Mouse (Mus musculus): ENCODE measurements around the gene D330045A20Rik. TPM values are rescaled to one million over a fixed set of nuclear protein-coding genes. Genes with fewer than 3 reads are reported as not detected.
"Not testable (repeated sequence)": the region's sequence is repeated elsewhere in the genome, so short reads cannot be mapped to it uniquely, and the experiment has no call there.

The D330045A20Rik gene
- polyA plus RNA-seq, 1 experiment from 2014 or later = 1.8 TPM

DNA sequence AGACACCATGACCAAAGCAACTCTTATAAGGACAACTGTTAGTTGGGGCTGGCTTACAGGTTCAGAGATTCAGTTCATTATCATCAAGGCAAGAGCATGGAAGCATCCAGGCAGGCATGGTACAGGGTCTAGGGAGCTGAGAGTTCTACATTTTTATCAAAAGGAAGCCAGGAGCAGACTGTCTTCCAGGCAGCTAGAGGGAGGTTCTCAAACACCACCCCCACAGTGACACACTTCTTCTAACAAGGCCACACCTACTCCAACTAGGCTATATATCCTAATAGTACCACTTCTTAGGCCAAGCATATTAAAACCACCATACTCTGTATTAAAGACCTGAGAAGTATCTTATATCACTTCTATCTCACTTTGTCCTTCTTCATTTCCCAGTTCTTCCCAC, 49.5 kb downstream of the D330045A20Rik start:
- Histone ChIP-seq H3K9me3 (replicated peaks) (no peaks in the 10 kb centered on the region), H3K36me3 (no peaks in the 10 kb centered on the region), H3K4me3 (no peak overlapping the region), H3K27ac (no peak overlapping the region), H3K27me3 (replicated peaks) (no peaks in the 10 kb centered on the region), H3K4me2 (no peak overlapping the region), H3K9ac (no peak overlapping the region), H3K4me1 (peaks cover 17% of the 10 kb centered on the region)
- ATAC-seq = peak; percentile 66

DNA sequence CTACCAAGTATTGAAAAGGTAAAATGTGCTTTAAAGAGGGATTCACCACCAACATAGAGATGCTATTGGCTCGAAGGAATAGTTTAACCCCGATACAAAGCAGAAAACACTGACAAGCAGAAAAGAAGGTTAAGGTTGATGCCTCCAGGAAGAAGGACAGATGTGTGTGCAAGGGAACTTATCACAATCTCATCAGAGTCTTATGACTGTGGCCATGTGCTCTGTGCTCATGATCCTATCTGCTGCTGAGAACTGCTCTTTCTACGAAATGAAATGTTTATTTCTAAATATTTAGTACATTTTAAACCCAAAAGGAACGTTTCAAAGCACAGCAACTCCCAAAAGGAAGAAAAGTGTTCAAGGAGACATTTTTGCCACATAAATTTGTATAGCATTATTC, 52.1 kb downstream of the D330045A20Rik start:
- H3K27me3 ChIP-seq (replicated peaks) = no peaks in the 10 kb centered on the region
- no peaks in the 10 kb centered on the region for H3K36me3 ChIP-seq
- WGBS (ENCODE audit: insufficient replicate concordance) = 59% methylated on average over 4 of the region's 4 CpGs
- no peak for ATAC-seq
- no peaks in the 10 kb centered on the region for H3K9me3 ChIP-seq (replicated peaks)
- H3K9ac ChIP-seq = no peak overlapping the region
- H3K4me2 ChIP-seq = no peak overlapping the region
- no peak overlapping the region for H3K4me3 ChIP-seq
- peaks cover 12% of the 10 kb centered on the region; the same call in 1 of the 2 replicates for H3K4me1 ChIP-seq
- no peak overlapping the region for H3K27ac ChIP-seq

- WGBS (ENCODE audit: insufficient replicate concordance) = 65% methylated on average over 5 of the region's 5 CpGs
- Histone ChIP-seq H3K27ac (no peak overlapping the region), H3K4me1 (peaks cover 12% of the 10 kb centered on the region; the same call in 1 of the 2 replicates), H3K4me2 (no peak overlapping the region), H3K9me3 (replicated peaks) (no peaks in the 10 kb centered on the region), H3K9ac (no peak overlapping the region), H3K27me3 (replicated peaks) (no peaks in the 10 kb centered on the region), H3K4me3 (no peak overlapping the region), H3K36me3 (no peaks in the 10 kb centered on the region)
- ATAC-seq = peak; percentile 51; the same call in 1 of the 2 replicates
Observed at GRCm38 (mm10) chrX:139537641-139538397, 57.7 kb downstream of the D330045A20Rik start.

DNA sequence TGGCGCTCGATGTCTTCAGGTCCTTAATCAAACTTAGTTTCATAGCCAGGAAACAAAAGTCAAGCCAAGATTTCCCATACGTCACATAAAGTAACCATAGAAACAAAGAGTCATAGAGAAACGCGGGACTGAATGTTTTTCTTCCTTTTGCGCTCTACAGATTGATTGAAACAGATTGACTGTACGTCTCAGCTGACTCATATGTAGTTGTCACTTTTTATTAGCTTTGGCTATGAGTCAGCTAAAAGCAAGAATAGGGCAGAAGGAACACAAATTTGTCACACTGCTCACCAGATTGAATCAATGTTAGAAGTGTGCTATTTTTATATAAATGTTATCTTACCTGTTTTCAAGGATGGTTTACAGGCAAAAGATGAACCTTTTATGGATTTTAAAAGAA, 63.6 kb downstream of the D330045A20Rik start:
- no peak for ATAC-seq
- no peak overlapping the region for H3K4me3 ChIP-seq
- no peaks in the 10 kb centered on the region for H3K27me3 ChIP-seq (replicated peaks)
- H3K4me1 ChIP-seq = no peaks in the 10 kb centered on the region
- H3K27ac ChIP-seq = no peak overlapping the region
- H3K36me3 ChIP-seq = no peaks in the 10 kb centered on the region
- WGBS (ENCODE audit: insufficient replicate concordance) = 81% methylated on average over 7 of the region's 7 CpGs
- no peaks in the 10 kb centered on the region for H3K9me3 ChIP-seq (replicated peaks)
- H3K4me2 ChIP-seq = no peak overlapping the region
- no peak overlapping the region for H3K9ac ChIP-seq

- WGBS (ENCODE audit: insufficient replicate concordance) = 63% methylated on average over 5 of the region's 5 CpGs
Observed at GRCm38 (mm10) chrX:139550456-139550855, 70.3 kb downstream of the D330045A20Rik start.

GRCm38 (mm10) chrX:139552090-139552489, 71.9 kb downstream of the D330045A20Rik start:
- no peak overlapping the region for H3K4me3 ChIP-seq
- H3K9ac ChIP-seq = no peak overlapping the region
- H3K36me3 ChIP-seq = no peaks in the 10 kb centered on the region
- ATAC-seq = no peak
- 79% methylated on average over 2 of the region's 2 CpGs for WGBS (ENCODE audit: insufficient replicate concordance)
- H3K4me2 ChIP-seq = no peak overlapping the region
- no peak overlapping the region for H3K27ac ChIP-seq
- H3K27me3 ChIP-seq (replicated peaks) = no peaks in the 10 kb centered on the region
- H3K9me3 ChIP-seq (replicated peaks) = no peaks in the 10 kb centered on the region
- H3K4me1 ChIP-seq = no peaks in the 10 kb centered on the region

More at GRCm38 (mm10) chrX:139550456-139550855, 70.3 kb downstream of the D330045A20Rik start:
- no peak for ATAC-seq
- no peak overlapping the region for H3K27ac ChIP-seq
- H3K4me3 ChIP-seq = no peak overlapping the region
- H3K9ac ChIP-seq = no peak overlapping the region
- H3K9me3 ChIP-seq (replicated peaks) = no peaks in the 10 kb centered on the region
- H3K4me2 ChIP-seq = no peak overlapping the region
- no peaks in the 10 kb centered on the region for H3K36me3 ChIP-seq
- H3K4me1 ChIP-seq = no peaks in the 10 kb centered on the region
- H3K27me3 ChIP-seq (replicated peaks) = no peaks in the 10 kb centered on the region

DNA sequence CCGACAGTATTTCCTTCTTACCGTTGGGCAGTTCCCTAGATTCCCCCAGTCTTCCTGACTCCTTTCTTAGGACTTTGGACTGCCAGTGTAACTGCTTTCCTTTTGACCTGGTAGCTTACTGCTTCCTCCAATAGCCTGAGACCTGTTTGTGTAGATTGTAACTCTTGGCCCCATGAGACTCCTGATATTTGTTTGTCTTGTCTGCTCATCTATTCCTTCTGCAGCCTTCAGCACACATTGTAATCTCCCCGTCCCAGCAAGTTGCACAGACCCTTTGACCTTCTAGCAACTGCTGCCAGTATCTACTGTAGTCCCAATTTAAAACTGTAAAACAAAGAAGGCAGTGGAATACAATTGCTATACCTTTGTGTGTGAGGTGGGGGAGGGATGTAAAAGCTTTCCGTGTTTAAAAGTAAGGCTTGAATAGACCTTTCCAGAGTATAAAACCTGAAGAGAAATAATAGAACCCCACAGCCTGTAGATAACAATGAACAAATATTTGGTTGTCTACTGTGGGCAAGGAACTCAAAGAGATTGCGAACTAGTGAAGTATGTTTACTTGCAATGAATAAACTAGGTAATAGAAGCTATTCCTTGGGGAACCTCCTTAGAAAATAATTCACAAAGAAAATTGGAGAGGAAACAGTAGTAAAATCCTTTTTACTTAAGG, 82.2 kb downstream of the D330045A20Rik start:
- H3K4me1 ChIP-seq = peaks cover 14% of the 10 kb centered on the region
- peak overlapping the region; percentile 46 for H3K4me2 ChIP-seq
- H3K9me3 ChIP-seq (replicated peaks) = no peaks in the 10 kb centered on the region
- ATAC-seq = peak; percentile 91
- H3K9ac ChIP-seq = no peak overlapping the region
- WGBS (ENCODE audit: insufficient replicate concordance) = 48% methylated on average over 5 of the region's 5 CpGs
- no peaks in the 10 kb centered on the region for H3K27me3 ChIP-seq (replicated peaks)
- H3K4me3 ChIP-seq = no peak overlapping the region
- H3K27ac ChIP-seq = peak overlapping the region; percentile 40; the same call in 1 of the 2 replicates
- H3K36me3 ChIP-seq = no peaks in the 10 kb centered on the region

GRCm38 (mm10) chrX:139562925-139563461, 82.8 kb downstream of the D330045A20Rik start, which contains the start of gene Rnf128:
Rnf128 (plus strand) TSS chrX:139563316.
- Histone ChIP-seq H3K27ac (peak within 1 kb of the TSS; percentile 40; the same call in 1 of the 2 replicates), H3K36me3 (no peaks in the 10 kb centered on the region), H3K9ac (no peak within 1 kb of the TSS), H3K4me3 (peak within 1 kb of the TSS; percentile 23), H3K27me3 (replicated peaks) (no peaks in the 10 kb centered on the region), H3K9me3 (replicated peaks) (no peaks in the 10 kb centered on the region), H3K4me1 (peaks cover 14% of the 10 kb centered on the region), H3K4me2 (peak within 1 kb of the TSS; percentile 46)
- no peak; the same call in 1 of the 2 replicates for ATAC-seq
- 51% methylated on average over 8 of the region's 8 CpGs for WGBS (ENCODE audit: insufficient replicate concordance)

DNA sequence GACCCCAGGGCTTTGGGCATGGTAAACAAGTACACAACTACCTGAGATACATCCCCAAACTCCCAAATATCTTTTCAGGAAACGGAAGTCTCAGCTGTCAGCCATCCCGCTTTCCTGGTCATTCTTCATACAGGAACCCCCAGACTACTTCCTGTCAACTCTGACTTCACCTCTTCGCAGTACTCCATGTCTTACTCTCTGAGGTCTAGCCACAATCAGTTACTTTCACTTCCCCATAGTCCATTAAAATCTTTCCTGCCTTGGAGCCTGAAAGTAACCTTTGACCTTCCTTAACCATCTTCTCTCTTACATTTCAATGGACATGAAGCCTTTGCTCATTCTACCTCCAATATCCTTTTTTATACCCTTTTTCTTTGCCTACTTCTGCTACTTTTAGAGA, 89.9 kb downstream of the D330045A20Rik start:
- H3K27me3 ChIP-seq (replicated peaks) = no peaks in the 10 kb centered on the region
- no peaks in the 10 kb centered on the region for H3K4me1 ChIP-seq
- H3K36me3 ChIP-seq = no peaks in the 10 kb centered on the region
- no peak overlapping the region for H3K4me2 ChIP-seq
- no peaks in the 10 kb centered on the region for H3K9me3 ChIP-seq (replicated peaks)
- 71% methylated on average over 3 of the region's 3 CpGs for WGBS (ENCODE audit: insufficient replicate concordance)
- no peak overlapping the region for H3K27ac ChIP-seq
- no peak overlapping the region for H3K9ac ChIP-seq
- no peak overlapping the region for H3K4me3 ChIP-seq
- ATAC-seq = no peak

GRCm38 (mm10) chrX:139578649-139579278, 98.6 kb downstream of the D330045A20Rik start:
- H3K27me3 ChIP-seq (replicated peaks) = no peaks in the 10 kb centered on the region
- no peaks in the 10 kb centered on the region for H3K4me1 ChIP-seq
- H3K9ac ChIP-seq = no peak overlapping the region
- H3K4me3 ChIP-seq = no peak overlapping the region
- H3K9me3 ChIP-seq (replicated peaks) = no peaks in the 10 kb centered on the region
- H3K4me2 ChIP-seq = no peak overlapping the region
- no peak for ATAC-seq
- no peak overlapping the region for H3K27ac ChIP-seq
- H3K36me3 ChIP-seq = no peaks in the 10 kb centered on the region
- 57% methylated on average over 6 of the region's 6 CpGs for WGBS (ENCODE audit: insufficient replicate concordance)

GRCm38 (mm10) chrX:139583616-139584015, 103.4 kb downstream of the D330045A20Rik start:
- no peak overlapping the region for H3K27ac ChIP-seq
- H3K9ac ChIP-seq = no peak overlapping the region
- no peaks in the 10 kb centered on the region for H3K4me1 ChIP-seq
- H3K27me3 ChIP-seq (replicated peaks) = no peaks in the 10 kb centered on the region
- H3K36me3 ChIP-seq = no peaks in the 10 kb centered on the region
- WGBS (ENCODE audit: insufficient replicate concordance) = 46% methylated on average over 4 of the region's 4 CpGs
- no peak for ATAC-seq
- no peaks in the 10 kb centered on the region for H3K9me3 ChIP-seq (replicated peaks)
- H3K4me3 ChIP-seq = no peak overlapping the region
- H3K4me2 ChIP-seq = no peak overlapping the region

- not testable (repeated sequence) for H3K4me2 ChIP-seq; H3K4me1 ChIP-seq; H3K9ac ChIP-seq; H3K27me3 ChIP-seq (replicated peaks); H3K27ac ChIP-seq; H3K36me3 ChIP-seq; H3K4me3 ChIP-seq; ATAC-seq; H3K9me3 ChIP-seq (replicated peaks)
- 42% methylated on average over 2 of the region's 2 CpGs for WGBS (ENCODE audit: insufficient replicate concordance)
Observed at GRCm38 (mm10) chrX:139586676-139587075, 106.5 kb downstream of the D330045A20Rik start.

Measured in liver, embryonic 12.5 days (tissue).